7 mouse cellular contexts compared by ENCODE assay signal in the genomic region with DNA sequence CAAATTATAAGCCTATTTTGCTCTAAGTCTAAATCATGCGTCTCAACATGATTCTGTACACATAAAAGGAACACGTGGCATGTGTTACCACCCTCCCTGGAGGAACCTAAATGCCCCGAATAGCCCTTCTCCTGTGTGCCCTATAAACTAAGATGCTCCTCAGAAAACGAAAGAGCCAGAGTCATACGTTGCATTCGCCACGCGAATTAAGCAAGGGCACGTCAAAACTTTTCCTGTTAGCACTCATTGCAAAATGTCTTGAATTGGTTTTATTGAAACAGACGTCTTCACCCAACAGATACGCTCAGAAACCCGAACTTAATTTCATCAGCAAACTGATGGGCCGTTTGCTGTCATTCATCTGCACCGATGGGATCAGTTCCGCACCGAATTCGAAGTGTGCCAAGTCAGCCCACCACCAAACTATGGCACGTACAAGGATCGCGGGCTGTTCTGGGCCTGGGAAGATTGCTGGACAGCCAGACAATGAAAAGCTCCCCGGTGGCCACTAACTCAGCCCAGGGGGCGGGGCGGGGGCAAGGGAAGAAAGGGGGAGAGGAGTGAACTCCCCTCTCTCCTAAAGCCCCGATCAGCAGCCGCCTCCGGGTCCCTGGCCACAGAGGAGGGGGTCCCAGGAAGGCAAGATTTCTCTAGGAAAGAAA. TPM values are rescaled to one million over a fixed set of nuclear protein-coding genes. Genes with fewer than 3 reads are reported as not detected.
DNase-seq lines count a peak whose midpoint lies in the region; ATAC-seq lines count a peak whose summit lies in the region.

No protein-coding gene starts in this region.

- H3K27ac ChIP-seq in forebrain, embryonic 11.5 days (ENCODE audit: low read depth, low read length) = peak overlapping the region; percentile 70; the same call in 1 of the 2 replicates
- peak overlapping the region; percentile 88 for H3K27ac ChIP-seq in hindbrain, embryonic 15.5 days (replicated peaks)
- no peak overlapping the region for H3K27ac ChIP-seq in liver, embryonic 15.5 days (replicated peaks)

- peaks cover 6% of the 10 kb centered on the region; the same call in 1 of the 2 replicates for H3K4me1 ChIP-seq in forebrain, embryonic 11.5 days (replicated peaks; ENCODE audit: control insufficient read depth, insufficient read depth, low read length)
- peaks cover 37% of the 10 kb centered on the region for H3K4me1 ChIP-seq in hindbrain, embryonic 15.5 days (replicated peaks)
- peaks cover 27% of the 10 kb centered on the region for H3K4me1 ChIP-seq in liver, embryonic 15.5 days (replicated peaks)

- peak overlapping the region; percentile 67 for H3K4me3 ChIP-seq in forebrain, embryonic 11.5 days (ENCODE audit: low read depth, low read length)
- H3K4me3 ChIP-seq in hindbrain, embryonic 15.5 days = peak overlapping the region; percentile 92
- peak overlapping the region; percentile 71 for H3K4me3 ChIP-seq in liver, embryonic 15.5 days (replicated peaks)

- H3K9me3 ChIP-seq in forebrain, embryonic 11.5 days (ENCODE audit: control insufficient read depth, low read length) = no peaks in the 10 kb centered on the region
- H3K9me3 ChIP-seq in hindbrain, embryonic 15.5 days = no peaks in the 10 kb centered on the region
- H3K9me3 ChIP-seq in liver, embryonic 15.5 days (replicated peaks) = no peaks in the 10 kb centered on the region

- DNase-seq in CD4-positive helper T cell, adult 2 months (ENCODE audit: low read depth, low spot score) = peak; percentile 24
- DNase-seq in NIH3T3 (ENCODE audit: low read depth) = peak; percentile 65
- peak; percentile 84 for DNase-seq in forebrain, embryonic 11.5 days (ENCODE audit: low spot score)
- DNase-seq in retina, postnatal 1 day = peak; percentile 74

- peak overlapping the region; percentile 81 for H3K4me2 ChIP-seq in forebrain, embryonic 11.5 days (ENCODE audit: low read depth, low read length, severe bottlenecking)
- H3K4me2 ChIP-seq in hindbrain, embryonic 15.5 days = peak overlapping the region; percentile 99
- peak overlapping the region; percentile 99 for H3K4me2 ChIP-seq in liver, embryonic 15.5 days

- ATAC-seq in forebrain, embryonic 11.5 days (replicated peaks; ENCODE audit: low FRiP score) = peak; percentile 55
- ATAC-seq in hindbrain, embryonic 15.5 days (ENCODE audit: low FRiP score, low read depth) = peak; percentile 10; the same call in 1 of the 2 replicates
- no peak for ATAC-seq in liver, embryonic 15.5 days (ENCODE audit: insufficient read depth)
- no peak for ATAC-seq in megakaryocyte-erythroid progenitor cell, adult 5-6 weeks (replicated peaks; ENCODE audit: low FRiP score, low TSS enrichment, poor library complexity, severe bottlenecking)

- H3K36me3 ChIP-seq in forebrain, embryonic 11.5 days (ENCODE audit: control insufficient read depth, insufficient read depth, low read length) = no peaks in the 10 kb centered on the region
- H3K36me3 ChIP-seq in hindbrain, embryonic 15.5 days = no peaks in the 10 kb centered on the region
- no peaks in the 10 kb centered on the region for H3K36me3 ChIP-seq in liver, embryonic 15.5 days (replicated peaks)

- under 1% methylated on average over 25 of the region's 26 CpGs for WGBS in forebrain, embryonic 11.5 days
- under 1% methylated on average over 25 of the region's 26 CpGs for WGBS in hindbrain, embryonic 15.5 days
- 1% methylated on average over 26 of the region's 26 CpGs for WGBS in liver, embryonic 15.5 days (ENCODE audit: insufficient replicate concordance)

- no peaks in the 10 kb centered on the region for H3K27me3 ChIP-seq in forebrain, embryonic 11.5 days (ENCODE audit: control insufficient read depth, insufficient read depth, low read length)
- no peaks in the 10 kb centered on the region for H3K27me3 ChIP-seq in hindbrain, embryonic 15.5 days
- peaks cover 41% of the 10 kb centered on the region for H3K27me3 ChIP-seq in liver, embryonic 15.5 days

- peak overlapping the region; percentile 87 for H3K9ac ChIP-seq in forebrain, embryonic 11.5 days (ENCODE audit: low read length)
- peak overlapping the region; percentile 81 for H3K9ac ChIP-seq in hindbrain, embryonic 15.5 days
- peak overlapping the region; percentile 57 for H3K9ac ChIP-seq in liver, embryonic 15.5 days

RNA-seq across cellular contexts. Expression of a gene that starts 1.2 kb away (rescaled TPM):
- polyA plus RNA-seq in forebrain, embryonic 11.5 days (2014; fragmentation: Nextera tagmentation; extraction: Ambion mirVana) = 52.3 and 65.1 TPM in 2 replicates
- 26.1 and 27.5 TPM in 2 replicates for polyA plus RNA-seq in hindbrain, embryonic 15.5 days (2015; fragmentation: Nextera tagmentation; extraction: Ambion mirVana)
- polyA plus RNA-seq in liver, embryonic 15.5 days (2015; fragmentation: Nextera tagmentation; extraction: Ambion mirVana) = 2.5 and 2.8 TPM in 2 replicates
- 3.0 and 8.8 TPM in 2 replicates for total RNA-seq in megakaryocyte-erythroid progenitor cell, adult 5-6 weeks (2014; fragmentation: Nextera tagmentation)
- 4.0 and 4.5 TPM in 2 replicates for total RNA-seq in megakaryocyte-erythroid progenitor cell, adult 5-6 weeks (2017)

RNA-seq across cellular contexts. Expression of a gene that starts 9.0 kb away (rescaled TPM):
- 109 and 113 TPM in 2 replicates for polyA plus RNA-seq in forebrain, embryonic 11.5 days (2014; fragmentation: Nextera tagmentation; extraction: Ambion mirVana)
- 91.9 and 103 TPM in 2 replicates for polyA plus RNA-seq in hindbrain, embryonic 15.5 days (2015; fragmentation: Nextera tagmentation; extraction: Ambion mirVana)
- polyA plus RNA-seq in liver, embryonic 15.5 days (2015; fragmentation: Nextera tagmentation; extraction: Ambion mirVana) = 36.6 and 37.4 TPM in 2 replicates
- 24.6 and 28.1 TPM in 2 replicates for total RNA-seq in megakaryocyte-erythroid progenitor cell, adult 5-6 weeks (2014; fragmentation: Nextera tagmentation)
- 8.6 and 11.2 TPM in 2 replicates for total RNA-seq in megakaryocyte-erythroid progenitor cell, adult 5-6 weeks (2017)

Comparison
In these comparisons a context has a peak if more than half of its experiments do, and no peak if none do; other contexts are left out.
1. DNase-seq: peak in every context shown above with its lines; median percentile 84 in forebrain, embryonic 11.5 days; 74 in retina, postnatal 1 day; 65 in NIH3T3; 24 in CD4-positive helper T cell, adult 2 months.
2. ATAC-seq: peak in forebrain, embryonic 11.5 days (single experiment) and hindbrain, embryonic 15.5 days (single experiment); none in liver, embryonic 15.5 days (single experiment) and megakaryocyte-erythroid progenitor cell, adult 5-6 weeks (single experiment).
3. Peak in every context shown above with its lines, with median percentiles within 50 percentile points of each other: H3K4me2 ChIP-seq, H3K4me3 ChIP-seq and H3K9ac ChIP-seq.